Mouse (Mus musculus) C2C12 (cell line): ENCODE measurements at regions not wholly inside any gene's neighbourhood (a gene's known extent, or its start where the extent isn't known, plus 50 kb on each side); places are given as distances from the start of the nearest gene placed in this dataset.

Experiments
- H3K27me3 ChIP-seq: one replicate; pipeline ENCODE4 v1.6.1; 2011; ENCODE audit not compliant: control insufficient read depth, insufficient read depth, insufficient read length
- H3K36me3 ChIP-seq: one replicate; pipeline ENCODE4 v1.6.1; 2011; ENCODE audit not compliant: control insufficient read depth, insufficient read depth
- H3K4me3 ChIP-seq: one replicate; pipeline ENCODE4 v1.5.1; 2011; ENCODE audit warnings: mild to moderate bottlenecking, control low read depth; ENCODE audit not compliant: poor library complexity, insufficient read depth, severe bottlenecking
- H3K79me2 ChIP-seq: one replicate; pipeline ENCODE4 v1.6.1; 2011; ENCODE audit not compliant: control insufficient read depth, insufficient read depth
- H3K79me3 ChIP-seq: one replicate; pipeline ENCODE4 v1.6.1; 2011; ENCODE audit warnings: low read depth, control low read depth
- H3ac ChIP-seq: one replicate; pipeline ENCODE3; 2011; ENCODE audit warnings: low read depth; ENCODE audit not compliant: control insufficient read depth, insufficient read length
- CEBPB ChIP-seq: IDR thresholded peaks from one replicate; pipeline ENCODE4 v1.6.1; 2011; ENCODE audit warnings: low read depth, mild to moderate bottlenecking, control low read depth, moderate library complexity
- CTCF ChIP-seq: IDR thresholded peaks from one replicate; pipeline ENCODE4 v1.5.1; 2011; ENCODE audit not compliant: control insufficient read depth, insufficient read depth, insufficient read length
- FOSL1 ChIP-seq: IDR thresholded peaks from one replicate; pipeline ENCODE4 v1.8.0; 2011; ENCODE audit warnings: mild to moderate bottlenecking, low read length; ENCODE audit not compliant: poor library complexity, insufficient read depth, severe bottlenecking
- MAX ChIP-seq: IDR thresholded peaks from one replicate; pipeline ENCODE4 v1.6.1; 2011; ENCODE audit warnings: mild to moderate bottlenecking, control low read depth
- MYOD1 ChIP-seq: IDR thresholded peaks from one replicate; pipeline ENCODE4 v1.6.1; 2011; ENCODE audit warnings: low read depth; ENCODE audit not compliant: control insufficient read depth, insufficient read length
- MYOG ChIP-seq: IDR thresholded peaks from one replicate; pipeline ENCODE4 v1.6.1; 2011; ENCODE audit not compliant: control insufficient read depth, insufficient read length; ENCODE audit errors: extremely low read depth
- USF1 ChIP-seq: IDR thresholded peaks from one replicate; pipeline ENCODE4 v1.6.1; 2011; ENCODE audit warnings: low read depth, mild to moderate bottlenecking, control low read depth, moderate library complexity

GRCm38 (mm10) chr10:19472066-19472465 is 115.7 kb downstream of the Olig3 start:
- Histone ChIP-seq H3K36me3 (no peaks in the 10 kb centered on the region), H3ac (no peak overlapping the region), H3K79me3 (no peaks in the 10 kb centered on the region), H3K27me3 (peaks cover 25% of the 10 kb centered on the region), H3K79me2 (no peaks in the 10 kb centered on the region), H3K4me3 (no peak overlapping the region)
- TF ChIP-seq MAX (no peak), MYOG (no peak), CEBPB (no peak), FOSL1 (no peak), MYOD1 (no peak), USF1 (no peak), CTCF (no peak)

DNA sequence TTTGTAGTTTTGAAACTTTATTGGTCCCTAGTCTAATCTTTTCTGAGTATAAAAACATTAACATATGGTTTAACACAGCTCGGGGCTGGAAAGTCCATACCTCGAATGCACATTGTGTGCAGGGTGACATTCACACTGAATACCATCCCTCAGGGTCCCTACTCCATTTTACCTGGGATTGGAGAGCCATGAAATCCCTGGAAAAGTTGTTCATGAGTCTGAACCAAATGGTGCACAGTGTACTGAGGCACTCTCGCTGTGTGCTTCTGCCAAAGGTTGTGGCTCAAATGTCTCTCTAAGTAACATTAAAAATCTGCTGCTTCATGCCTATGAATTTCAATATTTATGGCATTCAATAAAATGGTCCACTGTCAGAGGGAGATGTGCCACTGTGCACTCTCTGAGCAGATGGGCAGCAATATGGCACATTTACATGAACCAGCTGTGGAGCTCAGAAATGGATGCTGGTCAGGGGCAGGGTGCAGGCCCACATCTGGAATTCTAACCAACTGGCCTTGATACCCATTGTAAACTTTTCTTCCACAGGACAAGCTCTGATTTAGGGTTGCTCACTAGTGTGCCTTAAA is 116.7 kb downstream of the Olig3 start:
- Histone ChIP-seq H3K79me3 (no peaks in the 10 kb centered on the region), H3ac (no peak overlapping the region), H3K27me3 (peaks cover 25% of the 10 kb centered on the region), H3K4me3 (no peak overlapping the region), H3K36me3 (no peaks in the 10 kb centered on the region), H3K79me2 (no peaks in the 10 kb centered on the region)
- TF ChIP-seq MYOD1: no peak
- TF ChIP-seq MYOG: no peak
- no peak for TF ChIP-seq MAX
- no peak for TF ChIP-seq FOSL1
- no peak for TF ChIP-seq CEBPB
- TF ChIP-seq USF1: no peak
- no peak for TF ChIP-seq CTCF

DNA sequence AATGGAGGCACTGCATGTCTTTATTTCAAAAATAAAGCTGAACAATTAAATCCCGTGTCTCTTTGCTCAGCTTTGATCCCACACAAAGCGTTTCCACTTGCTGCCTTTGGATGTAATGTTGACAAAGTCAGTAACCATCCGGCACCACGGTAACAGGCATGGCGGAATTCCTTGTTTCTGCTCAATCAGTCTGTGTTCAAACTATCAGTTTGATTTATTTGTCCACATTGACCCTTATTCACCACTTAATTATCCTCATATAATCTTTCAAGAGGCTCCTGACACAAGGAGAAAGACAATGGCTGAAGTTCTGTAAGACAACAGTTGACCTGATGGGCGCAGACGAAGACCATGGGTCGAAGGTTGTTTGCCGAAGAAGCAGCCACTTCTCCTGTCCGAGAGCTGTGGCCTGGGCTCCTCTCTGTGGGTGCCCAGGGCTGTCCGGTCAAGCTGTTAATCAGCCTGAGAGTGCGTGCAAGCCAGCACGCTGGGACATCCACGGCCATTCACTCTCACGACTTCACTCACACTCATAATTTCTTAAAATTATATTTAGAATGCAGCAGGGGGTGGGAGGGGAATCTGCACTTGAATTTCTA is 106.1 kb upstream of the Ifngr1 start:
- no peaks in the 10 kb centered on the region for H3K79me2 ChIP-seq
- H3K79me3 ChIP-seq: no peaks in the 10 kb centered on the region
- no peaks in the 10 kb centered on the region for H3K36me3 ChIP-seq
- TF ChIP-seq USF1 (no peak), CEBPB (no peak), MAX (no peak)
- H3ac ChIP-seq: no peak overlapping the region
- peaks cover 20% of the 10 kb centered on the region for H3K27me3 ChIP-seq
- H3K4me3 ChIP-seq: no peak overlapping the region

- no peak for TF ChIP-seq MYOD1
- no peak for TF ChIP-seq FOSL1
- no peak for TF ChIP-seq CEBPB
- TF ChIP-seq CTCF: no peak
- TF ChIP-seq MAX: no peak
- TF ChIP-seq USF1: no peak
- TF ChIP-seq MYOG: no peak
- Histone ChIP-seq H3K79me2 (no peaks in the 10 kb centered on the region), H3K36me3 (no peaks in the 10 kb centered on the region)
Measured at GRCm38 (mm10) chr10:19490500-19490899, 101.2 kb upstream of the Ifngr1 start.

GRCm38 (mm10) chr10:19491513-19492380 is 100.0 kb upstream of the Ifngr1 start:
- H3K27me3 ChIP-seq: peaks cover 16% of the 10 kb centered on the region
- no peaks in the 10 kb centered on the region for H3K36me3 ChIP-seq
- no peak overlapping the region for H3K4me3 ChIP-seq
- no peak overlapping the region for H3ac ChIP-seq
- no peaks in the 10 kb centered on the region for H3K79me2 ChIP-seq
- H3K79me3 ChIP-seq: no peaks in the 10 kb centered on the region
- TF ChIP-seq CEBPB (no peak), CTCF (peak; percentile 17), MAX (no peak)

More at GRCm38 (mm10) chr10:19490500-19490899, 101.2 kb upstream of the Ifngr1 start:
- Histone ChIP-seq H3ac (no peak overlapping the region), H3K27me3 (peaks cover 18% of the 10 kb centered on the region), H3K79me3 (no peaks in the 10 kb centered on the region), H3K4me3 (no peak overlapping the region)
